Mouse (Mus musculus) splenic B cell, adult 2 months (primary cell): Measurements from ENCODE around the gene Timm10.
A peak's percentile ranks its signal among the peaks of the same experiment; 100 is the strongest.
"Not testable (repeated sequence)": the region's sequence is repeated elsewhere in the genome, so short reads cannot be mapped to it uniquely, and the experiment has no call there.

ENCODE experiments used
- DNase-seq: peaks from one replicate; pipeline ENCODE4 v3.0.0-alpha.2; 2011; ENCODE audit warnings: low read depth, low spot score
- H3K27me3 ChIP-seq: 2 replicates; pipeline ENCODE4 v1.6.1; 2012; ENCODE audit warnings: mild to moderate bottlenecking, low read length, moderate library complexity, mixed read lengths; ENCODE audit not compliant: control insufficient read depth, poor library complexity, insufficient read depth, severe bottlenecking
- H3K36me3 ChIP-seq: 2 replicates; pipeline ENCODE4 v1.6.1; 2012; ENCODE audit warnings: mild to moderate bottlenecking, low read length, moderate library complexity, mixed read lengths; ENCODE audit not compliant: control insufficient read depth, poor library complexity, insufficient read depth, severe bottlenecking

Gene Timm10

DNA sequence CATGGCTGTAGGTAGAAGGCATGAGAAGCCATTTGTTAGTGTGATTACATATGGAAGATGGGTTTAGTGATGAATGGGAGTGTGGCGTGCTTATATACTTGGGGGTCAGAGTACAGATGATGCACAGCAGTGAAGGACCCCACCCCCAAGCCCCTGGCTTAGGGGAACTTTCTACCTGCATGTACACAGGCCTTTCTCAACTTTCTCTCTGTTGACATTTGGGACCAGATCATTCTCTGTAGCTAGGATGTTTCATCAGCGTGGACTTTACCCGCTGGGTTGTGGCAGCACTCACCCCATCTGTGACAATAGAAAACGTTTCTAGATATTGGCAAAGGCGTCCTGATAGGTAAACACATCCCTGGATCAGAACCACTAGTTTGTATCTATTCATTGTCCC lies 25.6 kb upstream of the Timm10 start:
- H3K36me3 ChIP-seq, H3K27me3 ChIP-seq, DNase-seq: not testable (repeated sequence)

DNA sequence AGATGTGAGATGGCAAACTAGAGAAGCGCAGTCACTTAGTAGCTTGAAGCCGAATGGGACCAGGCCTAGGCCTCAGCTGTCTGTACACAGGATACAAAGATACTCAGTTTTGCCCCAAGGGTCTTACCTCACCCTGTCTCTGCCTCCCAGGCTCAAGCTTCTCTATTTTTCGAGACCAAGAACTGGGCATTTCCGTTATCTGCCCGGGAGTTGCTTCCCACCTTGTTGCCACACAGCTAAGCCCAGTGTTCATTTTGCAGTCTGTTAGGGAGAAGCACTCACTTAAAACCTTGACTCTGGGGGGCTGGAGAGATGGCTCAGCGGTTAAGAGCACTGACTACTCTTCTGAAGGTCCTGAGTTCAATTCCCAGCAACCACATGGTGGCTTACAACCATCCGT lies 22.8 kb upstream of the Timm10 start:
- Histone ChIP-seq H3K36me3 (no peaks in the 10 kb centered on the region; the same call in 1 of the 2 replicates), H3K27me3 (no peaks in the 10 kb centered on the region)
- no peak for DNase-seq

DNA sequence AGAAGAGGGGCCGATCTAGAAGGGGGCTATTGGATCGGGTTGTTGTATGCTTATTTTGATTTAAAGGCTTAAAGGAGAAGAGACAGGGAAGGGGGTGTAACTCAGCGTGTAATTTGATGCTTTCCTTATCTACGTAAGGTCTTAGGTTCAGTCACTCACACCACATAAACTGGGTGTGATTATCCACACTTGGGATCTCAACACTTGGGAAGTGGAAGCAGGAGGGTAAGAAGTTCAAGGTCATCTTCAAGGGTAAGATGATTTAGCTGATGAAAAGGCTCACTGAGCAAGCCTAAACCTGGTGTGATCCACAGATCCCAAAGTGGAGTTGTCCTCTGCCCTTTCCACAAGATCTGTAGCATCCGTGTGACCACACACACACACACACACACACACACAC lies 20.3 kb upstream of the Timm10 start:
- Histone ChIP-seq H3K36me3 (no peaks in the 10 kb centered on the region; the same call in 1 of the 2 replicates), H3K27me3 (no peaks in the 10 kb centered on the region)
- DNase-seq = no peak

DNA sequence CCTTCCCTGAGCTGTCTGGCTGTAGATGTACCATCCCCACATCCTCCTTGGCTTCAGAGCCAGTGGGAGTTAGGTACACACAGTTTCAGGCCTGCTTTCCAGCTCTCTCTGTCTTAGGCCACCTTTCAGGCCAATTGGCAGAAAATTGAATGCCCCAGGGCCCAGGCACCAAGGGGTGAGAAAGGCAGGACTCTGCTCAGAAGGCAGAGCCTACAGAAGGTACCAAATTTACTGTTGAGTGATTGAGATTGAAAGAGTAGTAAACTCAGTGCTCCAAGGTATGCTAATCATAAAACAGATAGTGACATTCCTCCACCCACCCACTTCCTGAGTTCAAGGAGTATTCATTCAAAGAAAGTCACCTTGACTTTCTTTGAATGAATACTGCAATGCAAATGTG lies 17.5 kb upstream of the Timm10 start:
- no peaks in the 10 kb centered on the region for H3K27me3 ChIP-seq
- DNase-seq = no peak
- H3K36me3 ChIP-seq = no peaks in the 10 kb centered on the region; the same call in 1 of the 2 replicates

DNA sequence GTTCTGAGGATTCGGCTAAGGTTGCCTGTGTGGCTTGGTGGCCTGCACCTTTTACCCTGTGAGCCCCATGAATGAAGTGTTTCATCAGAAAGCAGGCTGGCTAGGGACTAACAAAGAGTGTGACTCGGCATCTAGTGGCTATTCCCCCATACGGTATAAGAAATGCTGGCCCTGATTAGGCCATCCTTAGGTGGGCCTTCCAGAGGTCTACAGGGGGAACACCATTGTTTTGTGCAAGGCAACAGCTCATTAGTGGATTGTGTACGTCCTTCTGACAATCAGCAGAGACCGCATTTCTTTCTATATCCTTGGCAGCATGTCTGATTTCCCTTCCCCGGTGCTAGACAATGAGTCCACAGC lies 16.3 kb upstream of the Timm10 start:
- Histone ChIP-seq H3K27me3 (no peaks in the 10 kb centered on the region), H3K36me3 (no peaks in the 10 kb centered on the region; the same call in 1 of the 2 replicates)
- no peak for DNase-seq

DNA sequence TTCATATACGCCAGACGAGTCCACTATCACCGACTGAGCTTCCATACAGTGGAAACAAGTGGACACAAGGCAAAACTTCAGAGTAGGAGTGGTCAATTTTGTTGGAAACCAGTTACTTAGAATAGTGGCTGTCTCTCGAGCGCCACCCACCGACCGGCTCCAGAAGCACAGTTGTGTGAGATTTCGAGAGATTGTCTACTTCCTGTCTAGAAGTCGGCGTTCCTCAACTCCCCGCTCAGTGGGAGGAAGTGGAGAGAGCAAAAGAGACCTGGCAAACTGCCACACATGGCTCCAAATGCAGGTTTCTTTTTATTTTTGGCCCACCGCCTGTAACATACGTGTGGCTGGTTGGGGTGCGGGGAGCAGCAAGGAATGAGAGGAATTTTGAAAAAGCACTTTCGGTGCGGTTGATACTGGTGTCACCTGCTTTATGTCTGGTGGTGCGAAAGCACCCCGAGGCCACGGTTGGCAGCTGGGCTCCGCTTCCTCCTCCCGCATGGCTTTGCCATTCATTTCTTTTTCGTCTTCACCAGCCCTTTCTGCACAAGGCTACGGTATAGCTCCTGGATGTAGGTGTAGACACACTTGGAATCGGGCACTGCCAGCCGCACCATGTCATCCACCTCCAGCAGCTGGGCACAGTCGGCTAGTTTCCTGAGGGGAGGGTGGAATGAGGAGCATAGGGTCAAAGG lies 15.8 kb upstream of the Timm10 start:
- peak; percentile 81 for DNase-seq
- H3K27me3 ChIP-seq = no peaks in the 10 kb centered on the region

DNA sequence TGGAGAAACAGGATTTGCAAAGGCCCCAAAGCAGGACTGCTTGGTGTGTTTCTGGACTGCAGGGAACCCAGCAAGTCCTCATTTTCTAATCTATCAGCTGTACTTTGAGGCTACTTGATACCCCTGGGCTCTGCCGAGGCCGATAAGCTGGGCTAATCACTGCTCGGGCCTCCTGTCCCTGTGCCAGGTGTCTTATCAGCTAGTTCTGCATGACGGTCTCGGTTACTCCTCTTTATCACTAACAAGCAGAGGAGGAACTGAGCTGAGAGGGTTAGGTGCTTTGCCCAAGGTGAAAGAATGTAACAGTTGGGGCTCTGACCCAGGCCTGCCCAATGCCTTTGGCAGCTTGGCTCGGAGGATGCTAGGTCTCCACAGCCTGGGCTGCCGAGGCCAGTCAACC lies 14.9 kb upstream of the Timm10 start:
- no peak for DNase-seq
- H3K36me3 ChIP-seq = no peaks in the 10 kb centered on the region; the same call in 1 of the 2 replicates

More for the DNA sequence above, 15.8 kb upstream of the Timm10 start:
- H3K36me3 ChIP-seq = no peaks in the 10 kb centered on the region; the same call in 1 of the 2 replicates

DNA sequence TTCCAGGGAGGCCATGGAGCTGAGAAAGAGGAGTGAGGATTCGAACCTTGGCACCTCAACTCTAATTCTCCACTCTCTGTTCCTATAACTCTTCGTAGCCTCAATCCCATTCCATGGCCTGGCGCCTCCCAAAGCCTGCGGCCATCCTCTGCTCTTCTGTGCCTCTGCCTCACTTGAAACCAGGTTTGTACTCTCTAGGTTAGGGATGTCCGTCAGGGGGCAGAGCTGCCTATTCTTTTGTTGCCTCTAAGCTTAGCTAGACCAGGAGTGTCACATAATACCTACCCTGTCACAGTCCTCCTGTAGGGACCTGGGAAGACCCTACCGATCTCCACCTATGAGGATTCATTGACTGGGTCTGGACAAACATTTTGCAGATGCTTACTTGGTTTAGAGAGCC lies 14.1 kb upstream of the Timm10 start:
- Histone ChIP-seq H3K36me3 (no peaks in the 10 kb centered on the region), H3K27me3 (no peaks in the 10 kb centered on the region)
- no peak for DNase-seq

More for the DNA sequence above, 14.9 kb upstream of the Timm10 start:
- no peaks in the 10 kb centered on the region for H3K27me3 ChIP-seq

DNA sequence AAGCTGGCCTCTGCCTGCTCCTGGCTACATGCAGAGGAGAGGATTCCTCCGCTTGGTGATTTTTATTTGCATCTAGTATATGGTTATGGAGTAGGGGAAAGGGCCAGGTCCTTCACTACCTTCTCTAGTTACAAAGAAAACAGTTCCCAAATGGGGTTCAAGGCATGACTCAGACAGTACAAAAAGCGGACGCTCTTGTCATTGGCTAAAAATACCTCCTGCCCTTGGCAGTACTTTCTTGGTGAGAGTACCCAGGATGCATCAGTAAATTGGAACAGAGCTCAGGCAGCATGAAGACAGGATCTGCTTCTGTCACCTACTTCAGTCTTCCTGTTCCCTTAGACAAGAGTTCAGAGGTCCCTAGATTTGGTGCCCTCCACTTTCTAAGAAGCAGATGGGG lies 6.9 kb upstream of the Timm10 start:
- H3K27me3 ChIP-seq = no peaks in the 10 kb centered on the region
- DNase-seq = no peak
- no peaks in the 10 kb centered on the region for H3K36me3 ChIP-seq

DNA sequence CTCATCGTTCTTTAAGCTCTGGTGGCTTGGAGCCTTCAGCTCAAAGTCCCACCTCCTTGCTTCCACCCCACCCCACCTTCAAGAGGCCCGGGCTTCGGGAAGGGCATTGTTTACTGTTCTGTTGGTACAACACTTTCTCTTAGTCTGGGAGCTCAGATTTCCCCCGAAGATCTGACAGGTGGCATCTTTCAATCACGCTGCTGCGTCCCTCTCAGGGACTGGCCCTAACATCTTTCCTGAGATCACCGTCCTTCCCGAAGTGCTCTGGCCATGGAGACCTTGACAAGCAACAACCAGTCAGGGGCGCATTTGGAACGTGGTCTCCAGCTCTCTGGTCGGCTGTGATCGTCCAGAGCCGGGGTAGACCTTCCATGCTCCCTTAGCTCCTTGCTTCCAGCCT lies 4.2 kb upstream of the Timm10 start, which contains the start of gene Smtnl1:
TSS of gene Smtnl1 (minus strand) at position 101 of the 400 bp plus-strand sequence.
- H3K36me3 ChIP-seq = no peaks in the 10 kb centered on the region
- no peaks in the 10 kb centered on the region for H3K27me3 ChIP-seq
- DNase-seq = no peak

DNA sequence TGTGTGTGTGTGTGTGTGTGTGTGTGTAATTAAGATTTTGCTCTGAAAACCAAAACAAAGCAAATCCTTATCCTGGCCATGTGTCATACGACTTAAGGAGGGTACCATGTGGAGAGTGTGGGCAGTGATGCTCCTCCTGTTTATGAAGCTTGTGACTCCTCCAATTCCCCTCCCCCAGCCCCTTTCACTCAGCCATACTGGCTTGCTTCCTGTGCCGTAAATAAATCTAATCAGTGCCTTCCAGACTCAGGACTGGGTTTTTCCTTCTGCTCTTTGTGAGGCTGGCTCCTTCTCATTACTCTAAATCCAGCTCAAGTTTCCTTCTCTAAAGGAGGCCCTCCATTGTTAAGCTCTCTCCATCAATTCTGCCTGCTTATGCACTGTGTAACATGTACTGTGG lies 3.6 kb upstream of the Timm10 start:
- no peaks in the 10 kb centered on the region for H3K36me3 ChIP-seq
- H3K27me3 ChIP-seq = no peaks in the 10 kb centered on the region
- no peak for DNase-seq

DNA sequence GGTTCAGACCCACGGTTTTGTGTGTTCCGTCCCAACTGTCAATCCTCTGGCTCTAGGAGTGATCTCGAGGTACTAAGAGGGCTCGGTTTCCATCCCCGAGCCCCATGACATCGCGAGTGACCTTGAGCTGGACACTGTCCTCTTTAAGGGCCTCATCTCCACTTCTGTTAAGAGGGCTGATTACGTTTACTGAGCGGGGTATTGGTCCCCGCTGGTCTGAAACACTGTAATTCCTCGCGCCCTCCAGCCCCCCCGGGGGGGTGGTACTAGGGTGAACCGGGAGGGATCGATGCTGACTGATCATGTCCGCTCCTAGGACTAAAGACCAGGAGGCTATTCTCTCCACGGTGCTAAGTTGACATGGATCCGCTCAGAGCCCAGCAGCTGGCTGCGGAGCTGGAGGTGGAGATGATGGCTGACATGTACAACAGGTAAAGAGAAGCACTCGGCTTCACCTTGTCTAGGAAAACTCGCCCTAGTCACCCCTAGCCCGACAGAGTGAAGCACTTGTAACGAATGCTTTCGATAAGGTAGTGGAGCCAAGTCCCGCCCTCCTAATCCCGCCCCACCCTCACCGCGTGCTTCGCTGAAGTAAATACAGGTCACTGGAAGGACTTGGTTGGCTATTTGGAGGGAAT lies 605 bp downstream of the Timm10 start:
- H3K36me3 ChIP-seq = peaks cover 3% of the 10 kb centered on the region; the same call in 1 of the 2 replicates
- H3K27me3 ChIP-seq = no peaks in the 10 kb centered on the region
- peak; percentile 30 for DNase-seq

DNA sequence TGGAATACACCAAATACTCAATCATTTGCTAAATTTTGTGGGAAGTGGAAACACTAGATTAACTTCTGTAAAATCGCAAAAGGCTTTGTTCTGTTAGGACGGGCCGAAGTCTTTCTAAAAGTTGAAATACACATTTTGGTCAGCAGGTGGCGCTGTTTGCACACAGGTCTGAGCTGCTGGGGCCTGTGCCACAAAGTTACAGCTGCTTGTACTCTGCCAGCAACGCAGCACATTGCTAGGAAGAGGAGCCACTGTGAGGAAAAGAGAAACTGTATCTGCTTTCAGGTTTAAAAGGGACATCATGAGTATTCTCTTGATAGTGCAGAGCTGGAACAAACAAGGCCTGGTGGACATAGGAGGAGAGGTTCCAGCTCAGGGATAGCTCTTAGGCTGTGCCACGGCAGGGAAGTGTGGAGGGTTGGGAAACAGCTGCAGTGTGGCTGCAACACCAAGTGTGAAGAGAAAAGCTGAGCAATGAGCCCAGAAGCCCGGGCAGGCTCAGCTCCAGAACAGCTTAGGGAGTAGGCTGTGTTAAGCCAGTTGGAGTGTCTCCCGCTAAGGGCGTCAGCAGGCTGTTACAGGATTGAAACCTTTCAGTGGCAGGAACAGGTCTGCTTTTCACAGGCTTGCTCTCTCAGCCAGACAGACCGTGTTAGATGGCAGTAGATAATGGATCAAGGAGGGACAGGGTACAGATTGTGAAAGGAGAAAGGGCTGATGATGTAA lies 5.0 kb downstream of the Timm10 start:
- Histone ChIP-seq H3K27me3 (no peaks in the 10 kb centered on the region), H3K36me3 (peaks cover 3% of the 10 kb centered on the region; the same call in 1 of the 2 replicates)
- DNase-seq = peak; percentile 92

DNA sequence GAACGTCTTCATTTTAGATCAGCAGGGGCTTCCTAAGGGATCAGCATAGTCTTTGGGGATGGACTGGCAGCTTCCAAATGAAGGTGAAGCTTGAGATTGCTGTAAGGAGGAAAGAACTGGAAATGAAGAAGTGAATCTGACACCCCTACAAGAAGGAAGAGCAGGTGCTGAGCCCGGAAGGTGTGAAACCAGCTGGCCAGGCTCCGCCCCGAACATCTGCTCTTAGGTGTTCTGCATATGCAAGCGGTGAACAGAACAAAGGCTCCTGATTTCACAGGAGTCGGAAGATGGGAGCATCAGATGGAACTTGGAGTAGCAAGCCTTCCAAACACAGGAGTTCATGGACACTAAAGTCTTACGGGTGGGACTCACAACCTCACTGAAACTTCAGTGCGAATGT lies 10.3 kb downstream of the Timm10 start:
- Histone ChIP-seq H3K27me3 (no peaks in the 10 kb centered on the region), H3K36me3 (no peaks in the 10 kb centered on the region)
- DNase-seq = peak; percentile 74
